Mouse (Mus musculus): ENCODE measurements at regions not wholly inside any gene's neighbourhood (a gene's known extent, or its start where the extent isn't known, plus 50 kb on each side); places are given as distances from the start of the nearest gene placed in this dataset.

- no peak for TF ChIP-seq POLR2A (IDR thresholded peaks at IDR 0.05; ENCODE audit: control insufficient read depth, extremely low read depth, insufficient read depth, low read length, poor library complexity)
- no peak for TF ChIP-seq CTCF (IDR thresholded peaks at IDR 0.05; ENCODE audit: borderline replicate concordance, control insufficient read depth, extremely low read depth, insufficient read depth, low read length, poor library complexity)
Observed at GRCm38 (mm10) chr17:84850893-84851292, 60.3 kb upstream of the Lrpprc start.
